Mouse (Mus musculus) gonadal fat pad, adult 2 months (tissue): Measurements from ENCODE around the gene Spout1. TPM values are rescaled to one million over a fixed set of nuclear protein-coding genes. Genes with fewer than 3 reads are reported as not detected.
A peak's percentile ranks its signal among the peaks of the same experiment; 100 is the strongest.

Experiments
- DNase-seq: peaks from one replicate; pipeline ENCODE4 v3.0.0-alpha.2; 2012; ENCODE audit warnings: low read depth
- polyA plus RNA-seq: library from polyadenylated mRNA; depleted of rRNA; stranded (reverse); fragments of >200 nt; gene quantifications from 2 replicates; pipeline ENCODE4 v1.2.3, GENCODE M21; 2012; rRNA removed

Gene Spout1
- polyA plus RNA-seq, 1 experiment = 27.3 TPM

- no peak for DNase-seq
Observed at GRCm38 (mm10) chr2:30130156-30130555, 48.1 kb downstream of the Spout1 start.

GRCm38 (mm10) chr2:30128789-30129188 is 49.5 kb downstream of the Spout1 start:
- DNase-seq = no peak

GRCm38 (mm10) chr2:30124472-30125274 is 53.6 kb downstream of the Spout1 start, which contains the start of gene Zer1:
TSS of gene Zer1 (minus strand) at chr2:30124585.
- peak; percentile 40 for DNase-seq

GRCm38 (mm10) chr2:30123729-30124471 is 54.4 kb downstream of the Spout1 start:
- DNase-seq = no peak

Other genes starting within 250 kb of the Spout1 start
- gene Gle1, start 243.0 kb downstream of the Spout1 start, polyA plus RNA-seq = 19.3 and 24.5 TPM in 2 replicates
- gene Sptan1, start 212.9 kb downstream of the Spout1 start, polyA plus RNA-seq = 150 and 210 TPM in 2 replicates
- gene Wdr34, start 129.6 kb downstream of the Spout1 start, polyA plus RNA-seq = 37.6 and 45.3 TPM in 2 replicates
- gene Set, start 121.1 kb downstream of the Spout1 start, polyA plus RNA-seq = 28.5 and 37.2 TPM in 2 replicates
- gene Pkn3, start 100.8 kb downstream of the Spout1 start, polyA plus RNA-seq = 9.1 and 12.3 TPM in 2 replicates
- 56.4 and 66.5 TPM in 2 replicates for gene Zdhhc12, start 84.8 kb downstream of the Spout1 start, polyA plus RNA-seq
- gene Zer1, start 53.9 kb downstream of the Spout1 start, polyA plus RNA-seq = 58.1 TPM in 2 replicates
- gene Tbc1d13, start 44.7 kb downstream of the Spout1 start, polyA plus RNA-seq = 47.7 and 59.5 TPM in 2 replicates
- 40.8 and 41.5 TPM in 2 replicates for gene Endog, start 7.0 kb downstream of the Spout1 start, polyA plus RNA-seq
- 83.0 and 87.2 TPM in 2 replicates for gene Kyat1, start 27.4 kb upstream of the Spout1 start, polyA plus RNA-seq
- 28.4 and 29.3 TPM in 2 replicates for gene Lrrc8a, start 59.3 kb upstream of the Spout1 start, polyA plus RNA-seq
- 9.6 and 11.8 TPM in 2 replicates for gene Gm28035, start 62.1 kb upstream of the Spout1 start, polyA plus RNA-seq
- gene Phyhd1, start 87.7 kb upstream of the Spout1 start, polyA plus RNA-seq = 51.9 and 62.7 TPM in 2 replicates
- gene Gm28038, start 102.6 kb upstream of the Spout1 start, polyA plus RNA-seq = not detected in 2 replicates
- 48.2 and 83.0 TPM in 2 replicates for gene Dolk, start 107.9 kb upstream of the Spout1 start, polyA plus RNA-seq
- gene Nup188, start 107.9 kb upstream of the Spout1 start, polyA plus RNA-seq = 28.9 and 30.4 TPM in 2 replicates
- gene Sh3glb2, start 180.9 kb upstream of the Spout1 start, polyA plus RNA-seq = 284 and 342 TPM in 2 replicates
- gene Miga2, start 185.8 kb upstream of the Spout1 start, polyA plus RNA-seq = 49.5 and 66.9 TPM in 2 replicates
- 42.7 and 51.6 TPM in 2 replicates for gene Dolpp1, start 213.8 kb upstream of the Spout1 start, polyA plus RNA-seq
- 112 and 133 TPM in 2 replicates for gene Crat, start 237.4 kb upstream of the Spout1 start, polyA plus RNA-seq
- gene Ptpa, start 237.6 kb upstream of the Spout1 start, polyA plus RNA-seq = 176 and 210 TPM in 2 replicates